Mouse (Mus musculus) myocyte (in vitro differentiated cells): ENCODE results near the gene BC035947.

Experiments
- MAX ChIP-seq: IDR thresholded peaks from one replicate; pipeline ENCODE4 v1.6.1; 2011; ENCODE audit warnings: low read depth, mild to moderate bottlenecking, control low read depth
- MYOD1 ChIP-seq, 3 experiments: IDR thresholded peaks; one replicate each; pipeline ENCODE4 v1.6.1; 2011; ENCODE audit warnings: control low read depth in 2 of 3, low read depth in 2 of 3, mild to moderate bottlenecking in 2 of 3, moderate library complexity in 1 of 3; ENCODE audit not compliant: insufficient read length in 2 of 3, control insufficient read depth in 1 of 3
- POLR2A ChIP-seq: IDR thresholded peaks from one replicate; pipeline ENCODE4 v1.6.1; 2011; ENCODE audit warnings: low read depth, mild to moderate bottlenecking, control low read depth, moderate library complexity; ENCODE audit not compliant: insufficient read length
- USF1 ChIP-seq: IDR thresholded peaks from one replicate; pipeline ENCODE4 v1.6.1; 2011; ENCODE audit warnings: low read depth, mild to moderate bottlenecking, control low read depth, moderate library complexity

DNA sequence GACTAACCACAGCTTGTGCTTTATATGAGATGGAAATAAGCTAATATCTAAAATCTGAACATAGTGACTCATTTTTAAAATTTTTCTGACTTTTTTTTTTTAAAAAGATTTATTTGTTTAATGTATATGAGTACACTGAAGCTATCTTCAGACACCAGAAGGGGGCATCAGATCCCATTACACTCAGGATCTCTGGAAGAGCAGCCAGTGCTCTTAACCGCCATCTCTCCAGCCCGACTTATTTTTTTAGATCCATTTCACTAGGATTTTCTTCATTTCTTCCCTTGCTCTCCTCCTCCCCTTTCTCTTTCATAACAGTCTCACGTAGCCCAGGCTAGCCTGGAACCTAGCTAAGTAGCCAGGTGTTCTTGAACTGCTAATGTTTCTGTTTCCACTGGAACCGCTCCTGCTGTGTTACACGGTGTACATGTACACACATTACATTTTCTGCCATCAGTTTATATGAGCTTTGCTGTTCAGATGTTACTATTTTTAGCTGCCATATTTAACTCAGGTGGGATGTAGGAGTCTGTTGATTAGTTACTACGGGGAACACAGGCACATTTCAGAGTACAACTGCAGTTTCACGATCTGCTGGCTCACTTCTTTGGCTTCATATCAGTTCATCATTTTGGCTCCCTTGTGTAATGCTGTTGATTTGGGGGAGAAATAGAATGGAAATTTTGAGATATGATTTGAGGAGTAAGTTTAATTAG is 18.7 kb upstream of the BC035947 start:
- TF ChIP-seq USF1: no peak
- TF ChIP-seq POLR2A: no peak
- no peak for TF ChIP-seq MYOD1 (IDR thresholded peaks at IDR 0.05; ENCODE audit: control insufficient read depth in 1 of 3, insufficient read length in 2 of 3, low read depth in 2 of 3)
- TF ChIP-seq MAX: no peak
